Mouse (Mus musculus): Measurements from ENCODE around the gene Olfr521.
"Not testable (repeated sequence)": the region's sequence is repeated elsewhere in the genome, so short reads cannot be mapped to it uniquely, and the experiment has no call there.

- TF ChIP-seq ZC3H11A (IDR thresholded peaks at IDR 0.05; ENCODE audit: low read depth, low read length); CTCF (conservative IDR thresholded peaks at IDR 0.05 in 1 of 2, IDR thresholded peaks at IDR 0.05 in 1 of 2; ENCODE audit: low read depth in 2 of 2, low read length in 2 of 2); POLR2A (IDR thresholded peaks at IDR 0.05; ENCODE audit: low read depth, low read length); MAFK (IDR thresholded peaks at IDR 0.05; ENCODE audit: insufficient replicate concordance, low read length); RCOR1 (conservative IDR thresholded peaks at IDR 0.05; ENCODE audit: low read depth, low read length); PAX5 (IDR thresholded peaks at IDR 0.05; ENCODE audit: low read length); SMC3 (IDR thresholded peaks at IDR 0.05; ENCODE audit: low read depth, low read length): not testable (repeated sequence)
Observed at GRCm38 (mm10) chr7:99804033-99804432, 40.7 kb downstream of the Olfr521 start.

Measured in CH12.LX (cell line).